Mouse (Mus musculus) CH12.LX (cell line): ENCODE data around the gene Zfp523. TPM values are rescaled to one million over a fixed set of nuclear protein-coding genes. Genes with fewer than 3 reads are reported as not detected.

Source experiments
- DNase-seq: peaks from one replicate; pipeline ENCODE4 v3.0.0-alpha.2; 2013; ENCODE audit errors: extremely low read depth
- H3K27ac ChIP-seq: 2 replicates; pipeline ENCODE4 v1.5.1; 2012; ENCODE audit warnings: low read depth, mild to moderate bottlenecking, control low read depth, moderate library complexity; ENCODE audit not compliant: insufficient read depth
- H3K27me3 ChIP-seq: replicated peaks from 2 replicates; pipeline ENCODE3; 2012; ENCODE audit warnings: inconsistent platforms
- H3K36me3 ChIP-seq, 2 experiments: replicated peaks in 1 of 2; 2 replicates each; pipeline versions ENCODE3 to v1.6.1; 2012; ENCODE audit warnings: inconsistent platforms in 1 of 2, low read length in 1 of 2, mild to moderate bottlenecking in 1 of 2, mixed read lengths in 1 of 2, moderate library complexity in 1 of 2; ENCODE audit not compliant: control insufficient read depth in 1 of 2, insufficient read depth in 1 of 2
- H3K4me1 ChIP-seq, 2 experiments: 2 replicates each; pipeline ENCODE4 v1.6.1; 2012; ENCODE audit warnings: inconsistent platforms in 1 of 2, moderate library complexity in 1 of 2; ENCODE audit not compliant: insufficient read depth in 2 of 2, control insufficient read depth in 1 of 2
- H3K4me2 ChIP-seq: 2 replicates; pipeline ENCODE4 v1.6.1; 2012; ENCODE audit warnings: low read depth, mild to moderate bottlenecking, control low read depth; ENCODE audit not compliant: poor library complexity, insufficient read depth, severe bottlenecking
- H3K4me3 ChIP-seq, 3 experiments: fragments of 150-350 bp in 1 of 3; sonication (generic) in 1 of 3; replicated peaks in 1 of 3; 2 replicates each; pipeline versions ENCODE3 to v1.5.1; 2011 to 2012; ENCODE audit warnings: low read depth in 2 of 3, low read length in 2 of 3, mild to moderate bottlenecking in 2 of 3, moderate library complexity in 2 of 3, control low read depth in 1 of 3, improper control_type of control experiment in 1 of 3, inconsistent platforms in 1 of 3, mixed read lengths in 1 of 3; ENCODE audit not compliant: poor library complexity in 1 of 3
- H3K79me2 ChIP-seq: replicated peaks from 2 replicates; pipeline ENCODE4 v1.6.1; 2012; ENCODE audit warnings: mild to moderate bottlenecking, moderate library complexity; ENCODE audit not compliant: control insufficient read depth, poor library complexity, insufficient read depth, severe bottlenecking; ENCODE audit errors: extremely low read depth
- H3K9ac ChIP-seq: 2 replicates; pipeline ENCODE4 v1.6.1; 2012; ENCODE audit warnings: low read depth, mild to moderate bottlenecking, control low read depth, moderate library complexity; ENCODE audit not compliant: insufficient read depth
- H3K9me3 ChIP-seq: replicated peaks from 2 replicates; pipeline ENCODE3; 2012; ENCODE audit warnings: low read length, inconsistent platforms, mixed read lengths
- BHLHE40 ChIP-seq: IDR thresholded peaks from 2 replicates; pipeline ENCODE4 v1.6.1; 2011; ENCODE audit warnings: mild to moderate bottlenecking, low read depth, low read length, improper control_type of control experiment
- CHD1 ChIP-seq: IDR thresholded peaks from 2 replicates; pipeline ENCODE4 v1.6.1; 2012; ENCODE audit warnings: low read depth, low read length, improper control_type of control experiment, inconsistent platforms
- CTCF ChIP-seq, 2 experiments: IDR thresholded peaks in 1 of 2; conservative IDR thresholded peaks in 1 of 2; 2 replicates each; pipeline ENCODE4 v1.5.1; 2011 to 2012; ENCODE audit warnings: low read depth in 2 of 2, low read length in 2 of 2, improper control_type of control experiment in 1 of 2, inconsistent platforms in 1 of 2, mild to moderate bottlenecking in 1 of 2, moderate library complexity in 1 of 2
- E2F4 ChIP-seq: IDR thresholded peaks from 2 replicates; pipeline ENCODE4 v1.6.1; 2011; ENCODE audit warnings: low read depth, low read length, improper control_type of control experiment; ENCODE audit not compliant: insufficient replicate concordance
- ETS1 ChIP-seq: conservative IDR thresholded peaks from 2 replicates; pipeline ENCODE4 v1.6.1; 2012; ENCODE audit warnings: low read depth, mild to moderate bottlenecking, inconsistent platforms, low read length, improper control_type of control experiment, moderate library complexity
- JUN ChIP-seq: IDR thresholded peaks from 2 replicates; pipeline ENCODE4 v1.6.1; 2011; ENCODE audit warnings: low read depth, mild to moderate bottlenecking, low read length, improper control_type of control experiment, moderate library complexity; ENCODE audit not compliant: insufficient read depth
- MXI1 ChIP-seq: IDR thresholded peaks from 2 replicates; pipeline ENCODE4 v1.6.1; 2011; ENCODE audit warnings: mild to moderate bottlenecking, low read depth, low read length, improper control_type of control experiment
- MYC ChIP-seq: IDR thresholded peaks from 2 replicates; pipeline ENCODE4 v1.6.1; 2011; ENCODE audit warnings: low read depth, mild to moderate bottlenecking, improper control_type of control experiment, low read length
- PAX5 ChIP-seq: IDR thresholded peaks from 2 replicates; pipeline ENCODE4 v1.6.1; 2012; ENCODE audit warnings: low read length, inconsistent platforms, mixed read lengths
- POLR2A ChIP-seq: IDR thresholded peaks from 2 replicates; pipeline ENCODE4 v1.6.1; 2011; ENCODE audit warnings: low read depth, mild to moderate bottlenecking, improper control_type of control experiment, low read length
- RCOR1 ChIP-seq: conservative IDR thresholded peaks from 2 replicates; pipeline ENCODE4 v1.6.1; 2012; ENCODE audit warnings: low read depth, mild to moderate bottlenecking, inconsistent platforms, low read length, improper control_type of control experiment
- UBTF ChIP-seq: IDR thresholded peaks from 2 replicates; pipeline ENCODE4 v1.6.1; 2012; ENCODE audit warnings: low read depth, mild to moderate bottlenecking, inconsistent platforms, low read length, improper control_type of control experiment, moderate library complexity
- USF1 ChIP-seq: IDR thresholded peaks from 2 replicates; pipeline ENCODE4 v1.6.1; 2014; ENCODE audit warnings: low read depth, mild to moderate bottlenecking, inconsistent platforms, low read length, improper control_type of control experiment
- USF2 ChIP-seq: conservative IDR thresholded peaks from 2 replicates; pipeline ENCODE4 v1.6.1; 2011; ENCODE audit warnings: low read depth, low read length, improper control_type of control experiment
- ZKSCAN1 ChIP-seq: IDR thresholded peaks from 2 replicates; pipeline ENCODE4 v1.6.1; 2012; ENCODE audit warnings: low read depth, inconsistent platforms, low read length, improper control_type of control experiment, borderline replicate concordance
- ZMIZ1 ChIP-seq: IDR thresholded peaks from 2 replicates; pipeline ENCODE4 v1.6.1; 2012; ENCODE audit warnings: low read depth, mild to moderate bottlenecking, inconsistent platforms, low read length, improper control_type of control experiment
- dilution Hi-C: fragments of 300-500 bp; cut with MboI; formaldehyde crosslinking; loops from 2 replicates; pipeline ENCODE4 v1.14.3; 2020; ENCODE audit warnings: low sequenced_read_pairs; ENCODE audit not compliant: extremely low pct_unique_long_range_greater_than_20kb, extremely low pct_ligation_motif_present
- in situ Hi-C: fragments of 300-500 bp; cut with MboI; formaldehyde crosslinking; loops from 3 replicates; pipeline ENCODE4 v1.14.3; 2019; ENCODE audit warnings: low sequenced_read_pairs, low pct_ligation_motif_present, low pct_unique_long_range_greater_than_20kb, mixed read lengths
- polyA plus RNA-seq: library from polyadenylated mRNA; unstranded; fragments of >175 nt; gene quantifications from 2 replicates; pipeline ENCODE4 v1.2.1, GENCODE M21; 2012; ENCODE audit warnings: low read depth; ENCODE audit not compliant: insufficient read length
- total RNA-seq, 2 experiments: library from RNA; depleted of rRNA; stranded (reverse); fragments of 300-350 nt in 1 of 2; fragments of >200 nt in 1 of 2; gene quantifications; 2 replicates each; pipeline ENCODE4 v1.2.3; 2012 to 2014

The Zfp523 gene
- total and polyA plus RNA-seq, 3 experiments, result 2.5 to 14.7 (median 10.1) TPM

GRCm38 (mm10) chr17:28193559-28193958 is 16.6 kb downstream of the Zfp523 start:
- peak; percentile 29 for DNase-seq
- in situ Hi-C loops, result no loop called here
- no peak overlapping the region for H3K27ac ChIP-seq
- no peak overlapping the region for H3K9ac ChIP-seq
- peaks cover 14 to 29% of the 10 kb centered on the region in 2 experiments for H3K4me1 ChIP-seq
- dilution Hi-C loops, result no loop called here
- no peak overlapping the region for H3K4me3 ChIP-seq
- TF ChIP-seq ZKSCAN1 (no peak), BHLHE40 (peak; percentile 53), UBTF (no peak)
- H3K79me2 ChIP-seq, result no peaks in the 10 kb centered on the region
- H3K27me3 ChIP-seq, result no peaks in the 10 kb centered on the region
- peaks cover 18 to 64% of the 10 kb centered on the region in 2 experiments for H3K36me3 ChIP-seq
- peaks cover 8% of the 10 kb centered on the region for H3K9me3 ChIP-seq
- H3K4me2 ChIP-seq, result no peak overlapping the region

- dilution Hi-C loops, result no loop called here
- peaks cover 19 to 62% of the 10 kb centered on the region in 2 experiments for H3K36me3 ChIP-seq
- H3K9ac ChIP-seq, result no peak overlapping the region
- no peak overlapping the region for H3K4me3 ChIP-seq
- H3K79me2 ChIP-seq, result no peaks in the 10 kb centered on the region
- no peak overlapping the region for H3K27ac ChIP-seq
- TF ChIP-seq USF1 (no peak), ETS1 (no peak), ZMIZ1 (no peak), MYC (no peak), USF2 (no peak), BHLHE40 (no peak), JUN (no peak), POLR2A (no peak), PAX5 (no peak), MXI1 (no peak), RCOR1 (no peak)
- in situ Hi-C loops, result no loop called here
- DNase-seq, result no peak
- no peak overlapping the region for H3K4me2 ChIP-seq
- peaks cover 14 to 29% of the 10 kb centered on the region in 2 experiments for H3K4me1 ChIP-seq
- H3K9me3 ChIP-seq, result peaks cover 8% of the 10 kb centered on the region
- H3K27me3 ChIP-seq, result no peaks in the 10 kb centered on the region
Measured at GRCm38 (mm10) chr17:28195033-28195432, 18.1 kb downstream of the Zfp523 start.

GRCm38 (mm10) chr17:28197646-28198045 is 20.7 kb downstream of the Zfp523 start:
- dilution Hi-C loops (no loop called here), in situ Hi-C loops (no loop called here)

More at GRCm38 (mm10) chr17:28197646-28198045, 20.7 kb downstream of the Zfp523 start:
- H3K79me2 ChIP-seq, result no peaks in the 10 kb centered on the region
- H3K9me3 ChIP-seq, result no peaks in the 10 kb centered on the region
- H3K27ac ChIP-seq, result no peak overlapping the region
- no peak overlapping the region for H3K9ac ChIP-seq
- no peak for DNase-seq
- H3K27me3 ChIP-seq, result no peaks in the 10 kb centered on the region
- H3K4me2 ChIP-seq, result no peak overlapping the region
- TF ChIP-seq ETS1 (no peak), RCOR1 (no peak), ZKSCAN1 (no peak), JUN (no peak), CTCF (conservative IDR thresholded peaks at IDR 0.05 in 1 of 2, IDR thresholded peaks at IDR 0.05 in 1 of 2; ENCODE audit: low read depth in 2 of 2, low read length in 2 of 2) (no peak), CHD1 (no peak), E2F4 (no peak)
- H3K36me3 ChIP-seq, result peaks cover 28 to 70% of the 10 kb centered on the region in 2 experiments
- peaks cover 11 to 23% of the 10 kb centered on the region in 2 experiments for H3K4me1 ChIP-seq
- H3K4me3 ChIP-seq, result no peak overlapping the region
